Mouse (Mus musculus): ENCODE results near the gene Fam50a.

Gene Fam50a

GRCm38 (mm10) chrX:74312540-74313464 is at the start of gene Fam50a:
TSS of gene Fam50a (plus strand) at chrX:74313033.
- peak; percentile 85 for DNase-seq (ENCODE audit: low read depth, low spot score)

GRCm38 (mm10) chrX:74269736-74270061 is 43.1 kb upstream of the Fam50a start:
- DNase-seq (ENCODE audit: low read depth, low spot score) = no peak

GRCm38 (mm10) chrX:74270062-74270901 is 42.6 kb upstream of the Fam50a start, which contains the start of gene Rpl10:
TSS of gene Rpl10 (plus strand) at chrX:74270812.
- peak; percentile 99 for DNase-seq (ENCODE audit: low read depth, low spot score)

DNA sequence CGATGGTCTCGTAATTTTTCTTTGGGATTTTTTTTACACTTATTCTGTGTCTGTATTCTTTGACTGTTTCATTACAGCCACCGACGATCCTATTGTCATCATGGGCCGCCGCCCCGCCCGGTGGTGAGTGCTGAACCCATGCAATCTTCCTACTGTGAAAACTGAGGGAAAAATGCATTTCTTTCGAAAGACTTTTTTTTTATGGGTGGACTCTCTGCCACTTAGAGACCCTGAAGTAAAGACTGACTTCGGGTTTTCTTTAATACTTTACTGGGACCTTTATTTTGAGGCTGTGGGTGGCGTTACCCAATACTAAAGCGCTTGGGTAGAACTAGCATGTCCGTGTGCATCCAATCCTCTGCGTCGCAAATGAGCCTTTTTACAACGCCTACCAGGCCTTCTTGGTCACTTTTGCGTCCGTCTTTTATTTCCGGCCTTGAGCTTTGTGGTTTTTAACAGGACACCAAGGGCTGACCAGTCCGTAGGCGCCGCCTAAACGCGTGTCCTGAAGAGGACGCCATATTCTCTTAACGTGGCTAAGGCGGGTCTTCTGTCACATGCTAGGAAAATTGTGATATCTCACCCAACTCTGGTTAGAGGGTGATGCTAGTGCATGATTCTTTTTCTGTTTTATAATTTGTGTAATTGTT is 41.8 kb upstream of the Fam50a start:
- peak; percentile 32 for DNase-seq (ENCODE audit: low read depth, low spot score)

DNA sequence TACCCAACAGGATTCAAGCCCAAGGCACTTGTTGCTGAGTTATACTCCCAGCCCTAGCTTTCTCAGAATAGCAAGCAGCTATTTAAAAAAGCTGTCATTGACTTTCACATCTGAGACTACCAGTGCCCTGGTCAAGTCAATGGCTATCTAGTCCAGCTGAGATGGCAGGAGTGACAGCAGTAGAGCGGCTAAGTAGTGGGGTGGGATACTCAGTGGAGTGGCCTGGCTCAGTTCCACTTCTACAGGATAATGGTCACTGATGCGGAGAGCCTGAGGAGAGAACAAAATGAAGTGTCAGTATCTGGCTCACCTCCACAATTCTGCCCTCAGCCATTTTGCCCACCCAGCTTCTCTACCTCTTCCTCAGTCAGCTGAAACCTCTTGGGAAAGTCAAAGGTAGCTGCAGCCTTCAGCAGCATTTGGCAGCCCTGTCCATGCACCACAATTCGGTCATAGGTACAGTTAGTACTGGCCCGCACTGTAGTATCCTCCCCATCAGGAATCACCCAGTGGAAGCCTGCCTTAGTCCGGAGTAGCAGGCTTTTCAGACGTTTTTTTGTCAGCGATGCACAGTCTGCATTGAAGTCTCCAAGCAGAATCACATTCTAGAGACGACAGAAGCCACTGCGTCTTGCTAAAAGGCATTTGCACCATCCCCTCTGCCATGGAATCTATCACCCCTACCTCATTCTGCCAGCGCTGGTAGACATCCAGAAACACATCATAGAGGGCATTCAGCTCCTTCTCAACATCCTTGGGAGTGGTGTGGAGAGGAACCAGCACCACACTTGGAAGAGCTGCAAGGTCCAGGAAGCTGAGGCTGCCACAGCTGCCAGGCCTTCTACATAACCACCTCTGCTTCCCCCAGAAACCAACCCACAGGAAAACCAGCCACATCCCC is 39.2 kb upstream of the Fam50a start:
- peak; percentile 28 for DNase-seq (ENCODE audit: low read depth, low spot score)

DNA sequence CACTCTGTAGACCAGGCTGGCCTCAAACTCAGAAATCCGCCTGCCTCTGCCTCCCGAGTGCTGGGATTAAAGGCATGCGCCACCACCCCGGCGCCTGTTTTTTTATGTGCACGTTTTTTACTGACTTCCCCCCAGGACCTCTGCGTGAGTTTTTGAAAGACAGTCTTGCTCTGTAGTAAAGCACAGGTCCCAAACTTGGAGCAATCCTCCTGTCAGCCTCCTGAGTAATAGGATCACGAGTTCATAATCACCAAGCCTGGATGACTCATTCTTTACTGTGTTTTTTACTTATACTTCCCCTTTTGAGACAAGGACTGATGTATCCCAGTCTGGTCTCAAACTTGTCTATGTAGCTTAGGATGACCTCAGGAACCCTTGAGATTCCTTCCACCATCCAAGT is 34.9 kb upstream of the Fam50a start:
- DNase-seq (ENCODE audit: low read depth, low spot score) = no peak

- DNase-seq (ENCODE audit: low read depth, low spot score) = no peak
Measured at GRCm38 (mm10) chrX:74281041-74281731, 31.6 kb upstream of the Fam50a start.

GRCm38 (mm10) chrX:74281732-74282394 is 31.0 kb upstream of the Fam50a start, which contains the start of the genes Taz and Dnase1l1:
TSS of gene Taz (plus strand) at chrX:74281912.
TSS of gene Dnase1l1 (minus strand) at chrX:74282337.
- DNase-seq (ENCODE audit: low read depth, low spot score) = peak; percentile 80

- peak; percentile 90 for DNase-seq (ENCODE audit: low read depth, low spot score)
Measured at GRCm38 (mm10) chrX:74282395-74283091, 30.3 kb upstream of the Fam50a start.

DNA sequence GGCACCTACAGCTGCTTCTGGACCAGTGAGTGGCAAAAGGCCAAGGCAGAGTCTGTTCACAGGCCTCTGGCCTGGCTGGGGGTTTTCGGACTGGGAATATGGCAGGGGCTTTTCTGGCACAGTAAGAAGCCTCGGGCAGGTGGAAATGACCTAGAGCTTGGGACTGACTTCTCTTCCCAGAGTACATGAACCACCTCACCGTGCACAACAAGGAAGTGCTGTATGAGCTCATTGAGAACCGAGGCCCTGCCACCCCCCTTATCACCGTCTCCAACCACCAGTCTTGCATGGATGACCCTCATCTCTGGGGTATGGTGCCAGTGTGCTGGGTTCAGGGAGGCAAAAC is 29.8 kb upstream of the Fam50a start:
- DNase-seq (ENCODE audit: low read depth, low spot score) = no peak

DNA sequence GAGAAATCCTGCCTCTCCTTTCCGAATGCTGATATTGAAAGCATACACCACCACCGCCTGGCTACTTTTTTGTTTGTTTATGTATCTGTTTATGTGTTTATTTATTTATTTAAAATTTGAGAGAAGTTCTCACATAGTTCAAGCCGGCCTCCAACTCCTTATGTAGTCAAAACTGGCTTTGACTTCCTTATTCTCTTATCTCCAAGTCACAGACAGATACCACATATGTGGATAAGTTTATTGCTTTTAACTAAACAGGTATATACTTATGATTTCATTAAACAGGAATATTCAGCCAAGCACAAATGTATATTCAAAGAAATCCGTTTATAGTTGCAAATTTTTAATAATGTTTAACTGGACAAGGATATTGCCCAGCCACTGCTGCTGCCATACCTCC is 19.4 kb upstream of the Fam50a start:
- no peak for DNase-seq (ENCODE audit: low read depth, low spot score)

- peak; percentile 95 for DNase-seq (ENCODE audit: low read depth, low spot score)
Measured at GRCm38 (mm10) chrX:74296538-74297448, 16.0 kb upstream of the Fam50a start, which contains the start of gene Atp6ap1. TSS of gene Atp6ap1 (plus strand) at chrX:74297097.

DNA sequence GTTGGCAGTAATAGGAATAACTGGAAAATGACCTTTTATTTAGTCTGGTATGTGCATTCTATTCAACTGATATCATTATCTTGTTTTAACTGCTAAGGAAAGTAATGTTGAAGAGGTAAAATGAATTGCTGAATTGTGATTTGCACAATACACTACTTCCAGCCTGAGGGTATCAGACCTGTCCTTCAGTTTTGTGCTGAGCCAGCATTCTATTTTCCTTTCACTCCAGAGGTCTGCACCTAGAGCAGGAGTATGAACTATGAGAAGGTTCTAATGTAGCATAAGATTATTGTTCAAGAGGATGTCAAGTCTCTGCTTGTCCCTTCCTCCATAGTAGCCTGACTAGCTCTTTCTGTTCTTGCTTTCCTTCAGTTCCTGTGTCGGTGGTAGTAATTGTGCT is 14.5 kb upstream of the Fam50a start:
- DNase-seq (ENCODE audit: low read depth, low spot score) = no peak

- DNase-seq (ENCODE audit: low read depth, low spot score) = no peak
Measured at GRCm38 (mm10) chrX:74299721-74300120, 13.1 kb upstream of the Fam50a start.

DNA sequence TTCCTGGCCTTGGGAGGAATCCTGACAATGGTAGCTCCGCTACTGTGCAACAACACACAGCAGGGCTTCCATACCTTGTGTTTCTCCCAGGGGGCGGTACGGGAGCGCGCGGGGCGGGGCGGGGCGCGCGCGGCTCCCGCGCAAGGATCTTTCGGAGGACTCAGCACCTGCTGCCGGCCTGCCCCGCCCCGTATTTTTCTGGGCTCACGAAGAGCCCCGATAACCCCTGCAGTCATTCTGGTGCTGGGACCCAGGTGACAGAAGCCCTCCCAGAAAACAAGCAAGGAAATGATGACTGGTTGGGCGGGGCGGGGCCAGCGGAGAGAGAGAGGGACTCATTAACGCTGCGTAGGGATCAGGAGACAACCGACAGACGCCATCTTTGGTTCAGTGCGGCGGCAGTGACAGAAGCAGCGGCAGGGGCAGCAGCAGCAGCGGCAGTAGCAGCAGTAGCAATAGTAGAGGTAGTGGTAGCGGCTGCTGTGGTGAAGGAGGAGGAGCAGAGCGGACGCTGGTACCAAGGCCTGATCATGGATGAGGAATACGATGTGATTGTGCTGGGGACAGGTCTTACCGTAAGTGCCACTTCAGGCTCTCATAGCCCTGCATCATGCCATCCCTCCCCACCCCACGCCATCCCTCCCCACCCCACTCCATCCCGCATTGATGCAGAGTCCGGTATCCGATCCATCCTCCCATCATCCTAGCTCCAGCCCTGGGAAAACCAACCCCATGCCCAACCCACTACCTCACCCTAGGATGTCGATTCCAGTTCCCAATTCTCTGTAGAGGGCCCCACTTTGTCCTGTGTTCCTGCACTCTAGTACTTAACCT is 7.7 kb upstream of the Fam50a start, which contains the start of gene Gdi1:
Gene Gdi1 (plus strand): TSS at position 132 of the 834 bp plus-strand sequence.
- DNase-seq (ENCODE audit: low read depth, low spot score) = peak; percentile 85

- peak; percentile 62 for DNase-seq (ENCODE audit: low read depth, low spot score)
Measured at GRCm38 (mm10) chrX:74328725-74329161, 15.9 kb downstream of the Fam50a start, which contains the start of gene Plxna3. TSS of gene Plxna3 (plus strand) at chrX:74329066.

DNA sequence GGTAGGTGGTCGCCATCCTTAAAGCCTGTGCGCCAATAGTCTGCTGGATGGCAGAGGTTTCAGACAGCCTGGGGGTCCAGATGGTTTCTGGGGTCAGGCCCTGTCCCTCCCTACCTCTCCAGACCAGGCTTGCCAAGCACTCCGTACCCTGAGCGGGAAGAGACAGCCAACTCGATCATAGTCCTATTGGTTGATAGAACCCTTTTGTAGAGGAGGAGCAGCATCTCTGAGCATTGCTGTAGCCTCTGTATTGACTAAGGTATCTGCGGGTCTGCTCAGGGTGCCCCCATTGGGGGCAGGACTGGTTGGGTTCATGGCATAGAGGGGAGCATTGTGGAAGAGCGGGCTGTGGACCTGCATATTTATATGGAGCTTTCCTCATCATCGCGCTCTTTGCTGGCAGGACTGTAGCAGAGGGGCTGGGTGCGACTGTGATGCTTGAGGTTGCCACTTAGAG is 16.4 kb downstream of the Fam50a start:
- DNase-seq (ENCODE audit: low read depth, low spot score) = no peak

Measured in ES-CJ7 (cell line).